Mouse (Mus musculus): Measurements from ENCODE around the gene Phc2. TPM values are rescaled to one million over a fixed set of nuclear protein-coding genes. Genes with fewer than 3 reads are reported as not detected.
A peak's percentile ranks its signal among the peaks of the same experiment; 100 is the strongest.

Phc2 gene
- total and polyA plus RNA-seq, 3 experiments: 23.7 to 65.5 TPM; not detected in 1

DNA sequence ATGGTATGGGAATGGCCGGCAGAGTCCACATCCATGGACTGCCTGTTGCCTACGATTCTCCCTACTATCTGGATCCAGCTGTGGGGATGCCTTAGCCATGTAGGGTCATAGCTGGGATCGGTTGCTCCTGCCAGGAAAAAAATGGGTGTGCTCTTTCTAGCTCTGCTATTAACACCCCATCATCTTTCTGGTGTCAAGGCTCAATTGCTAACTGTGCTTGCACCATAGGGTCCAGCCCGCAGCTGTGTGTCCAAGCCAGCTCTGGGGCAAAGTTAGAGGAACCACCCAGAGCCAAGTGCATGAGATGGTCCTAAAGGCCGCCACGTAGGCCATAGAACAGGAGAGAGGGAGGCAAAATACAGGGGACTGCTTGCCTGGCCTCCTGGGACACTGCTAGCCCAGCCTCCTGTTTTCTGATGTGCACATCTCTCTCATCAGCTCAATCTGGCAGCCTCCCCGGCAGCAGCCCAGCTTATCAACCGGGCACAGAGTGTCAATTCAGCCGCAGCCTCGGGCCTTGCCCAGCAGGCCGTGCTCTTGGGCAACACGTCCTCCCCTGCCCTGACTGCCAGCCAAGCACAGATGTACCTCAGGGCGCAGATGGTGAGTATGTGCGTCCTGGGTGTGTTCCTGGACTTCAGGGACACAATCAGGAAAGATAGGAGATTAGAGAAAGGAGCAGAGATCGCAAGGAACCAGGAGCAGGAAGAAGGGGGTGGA lies 54.7 kb downstream of the Phc2 start:
- no peaks in the 10 kb centered on the region for H3K27me3 ChIP-seq (ENCODE audit: control insufficient read depth in 1 of 2, insufficient read depth in 2 of 2, low read length in 2 of 2)

DNA sequence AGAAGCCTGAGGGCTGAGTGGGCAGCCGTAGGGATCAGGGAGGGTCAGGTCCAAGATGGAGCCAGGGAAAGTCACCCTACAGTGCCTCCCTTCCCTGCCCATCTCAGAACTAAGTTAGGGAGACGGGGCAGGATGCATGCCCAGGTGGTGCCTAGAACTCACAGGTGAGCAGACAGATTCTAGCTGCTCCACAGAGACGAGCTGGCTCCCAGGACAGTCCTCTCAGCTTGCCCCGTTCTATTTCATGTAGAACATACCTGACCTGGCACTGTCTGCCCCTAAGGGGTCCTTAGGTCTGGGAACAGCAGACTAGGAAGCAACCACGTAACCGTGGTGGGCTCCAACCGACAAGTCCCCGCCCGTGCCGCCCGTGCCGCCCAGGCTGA lies 55.3 kb downstream of the Phc2 start:
- Histone ChIP-seq H3K9me3 (replicated peaks; ENCODE audit: insufficient read depth, low read length) (no peaks in the 10 kb centered on the region), H3K79me2 (ENCODE audit: control insufficient read depth, insufficient read depth, low read length, poor library complexity) (peaks cover 5% of the 10 kb centered on the region; the same call in 1 of the 2 replicates), H3K4me3 (ENCODE audit: control insufficient read depth in 1 of 2, insufficient read depth in 1 of 2, low read depth in 2 of 2, low read length in 2 of 2) (no peak overlapping the region), H3K27me3 (ENCODE audit: control insufficient read depth in 1 of 2, insufficient read depth in 2 of 2, low read length in 2 of 2) (no peaks in the 10 kb centered on the region), H3K36me3 (ENCODE audit: control insufficient read depth in 1 of 2, insufficient read depth in 2 of 2, low read length in 2 of 2) (peaks cover 0 to 8% of the 10 kb centered on the region in 2 experiments; a peak in 2 of 4 replicates), H3K9ac (ENCODE audit: control insufficient read depth, low read depth, low read length, poor library complexity, severe bottlenecking) (no peak overlapping the region), H3K27ac (ENCODE audit: control insufficient read depth, low read depth, low read length) (no peak overlapping the region), H3K4me1 (ENCODE audit: control insufficient read depth in 1 of 2, insufficient read depth in 2 of 2, low read length in 2 of 2) (peaks cover 0 to 23% of the 10 kb centered on the region in 2 experiments; a peak in 3 of 4 replicates)
- TF ChIP-seq EP300 (IDR thresholded peaks at IDR 0.05; ENCODE audit: low read depth in 1 of 2, low read length in 2 of 2): no peak
- TF ChIP-seq MAZ (IDR thresholded peaks at IDR 0.05; ENCODE audit: low read depth, low read length): no peak
- TF ChIP-seq CHD1 (IDR thresholded peaks at IDR 0.05; ENCODE audit: low read depth, low read length): no peak
- no peak for TF ChIP-seq POLR2A (IDR thresholded peaks at IDR 0.05; ENCODE audit: control insufficient read depth in 1 of 2, insufficient read depth in 1 of 2, low read depth in 1 of 2, low read length in 2 of 2, poor library complexity in 1 of 2)
- no peak for TF ChIP-seq TBP (IDR thresholded peaks at IDR 0.05; ENCODE audit: low read depth, low read length)
- no peak for TF ChIP-seq E2F4 (IDR thresholded peaks at IDR 0.05; ENCODE audit: borderline replicate concordance, low read depth, low read length)
- no peak for TF ChIP-seq POLR2AphosphoS2 (IDR thresholded peaks at IDR 0.05; ENCODE audit: low read length)
- no peak for TF ChIP-seq SMC3 (IDR thresholded peaks at IDR 0.05; ENCODE audit: low read depth, low read length)
- no peak for TF ChIP-seq ZNF384 (IDR thresholded peaks at IDR 0.05; ENCODE audit: low read depth, low read length)
- TF ChIP-seq SIN3A (IDR thresholded peaks at IDR 0.05; ENCODE audit: low read length): no peak
- no peak for TF ChIP-seq TAL1 (IDR thresholded peaks at IDR 0.05; ENCODE audit: low read length)
- no peak for TF ChIP-seq ELF1 (IDR thresholded peaks at IDR 0.05; ENCODE audit: low read depth, low read length)
- TF ChIP-seq USF2 (IDR thresholded peaks at IDR 0.05; ENCODE audit: borderline replicate concordance in 1 of 2, insufficient read depth in 1 of 2, low read depth in 1 of 2, low read length in 2 of 2): no peak
- TF ChIP-seq CTCF (IDR thresholded peaks at IDR 0.05 in 2 of 3, conservative IDR thresholded peaks at IDR 0.05 in 1 of 3; ENCODE audit: control insufficient read depth in 1 of 3, insufficient read depth in 1 of 3, low read depth in 2 of 3, low read length in 3 of 3, poor library complexity in 1 of 3, severe bottlenecking in 1 of 3): no peak
- DNase-seq (ENCODE audit: low read depth, low spot score): no peak

More for the DNA sequence above, 54.7 kb downstream of the Phc2 start:
- Histone ChIP-seq H3K27ac (ENCODE audit: control insufficient read depth, low read depth, low read length) (no peak overlapping the region), H3K79me2 (ENCODE audit: control insufficient read depth, insufficient read depth, low read length, poor library complexity) (peaks cover 5% of the 10 kb centered on the region; the same call in 1 of the 2 replicates), H3K9ac (ENCODE audit: control insufficient read depth, low read depth, low read length, poor library complexity, severe bottlenecking) (no peak overlapping the region), H3K4me3 (ENCODE audit: control insufficient read depth in 1 of 2, insufficient read depth in 1 of 2, low read depth in 2 of 2, low read length in 2 of 2) (no peak overlapping the region), H3K36me3 (ENCODE audit: control insufficient read depth in 1 of 2, insufficient read depth in 2 of 2, low read length in 2 of 2) (peaks cover 0 to 8% of the 10 kb centered on the region in 2 experiments; a peak in 2 of 4 replicates), H3K9me3 (replicated peaks; ENCODE audit: insufficient read depth, low read length) (no peaks in the 10 kb centered on the region), H3K4me1 (ENCODE audit: control insufficient read depth in 1 of 2, insufficient read depth in 2 of 2, low read length in 2 of 2) (peaks cover 0 to 23% of the 10 kb centered on the region in 2 experiments; a peak in 3 of 4 replicates)
- TF ChIP-seq RCOR1 (IDR thresholded peaks at IDR 0.05; ENCODE audit: low read depth, low read length) (peak; percentile 74), RAD21 (IDR thresholded peaks at IDR 0.05; ENCODE audit: low read depth, low read length) (peak; percentile 0; the same call in 1 of the 2 replicates), MAZ (IDR thresholded peaks at IDR 0.05; ENCODE audit: low read depth, low read length) (no peak), EP300 (IDR thresholded peaks at IDR 0.05; ENCODE audit: low read depth in 1 of 2, low read length in 2 of 2) (peak; percentile 38 to 71; a peak in 2 of 4 replicates), TBP (IDR thresholded peaks at IDR 0.05; ENCODE audit: low read depth, low read length) (no peak), MAX (IDR thresholded peaks at IDR 0.05; ENCODE audit: low read length) (no peak), GATA1 (IDR thresholded peaks at IDR 0.05; ENCODE audit: low read depth, low read length) (peak; percentile 12; the same call in 1 of the 2 replicates), E2F4 (IDR thresholded peaks at IDR 0.05; ENCODE audit: borderline replicate concordance, low read depth, low read length) (no peak), USF1 (IDR thresholded peaks at IDR 0.05; ENCODE audit: low read depth, low read length) (no peak), CTCF (IDR thresholded peaks at IDR 0.05 in 2 of 3, conservative IDR thresholded peaks at IDR 0.05 in 1 of 3; ENCODE audit: control insufficient read depth in 1 of 3, insufficient read depth in 1 of 3, low read depth in 2 of 3, low read length in 3 of 3, poor library complexity in 1 of 3, severe bottlenecking in 1 of 3) (0 out of 6 replicates have a peak, but pooled peaks of 2 of the 3 experiments have one; percentile 3 to 7), SIN3A (IDR thresholded peaks at IDR 0.05; ENCODE audit: low read length) (peak; percentile 37), BHLHE40 (IDR thresholded peaks at IDR 0.05; ENCODE audit: borderline replicate concordance, low read depth, low read length) (0 out of 2 replicates have a peak, but pooled peaks have one; percentile 16), MYB (IDR thresholded peaks at IDR 0.05; ENCODE audit: low read depth, low read length) (no peak), TCF12 (IDR thresholded peaks at IDR 0.05; ENCODE audit: low read depth, low read length) (peak; percentile 77), TAL1 (IDR thresholded peaks at IDR 0.05; ENCODE audit: low read length) (peak; percentile 74)
- peak; percentile 74 for DNase-seq (ENCODE audit: low read depth, low spot score)

Measured in MEL (cell line).